Mouse (Mus musculus) left cerebral cortex, postnatal 4 days (tissue): ENCODE results near the gene Hnf1a. TPM values are rescaled to one million over a fixed set of nuclear protein-coding genes. Genes with fewer than 3 reads are reported as not detected.

ENCODE experiments used
- DNase-seq: peaks from one replicate; pipeline ENCODE4 v3.0.0-alpha.2; 2022
- intact Hi-C: fragments of 180-260 bp; cut with DNase I; formaldehyde crosslinking; loops from one replicate; pipeline ENCODE4 v1.15.1; 2025
- total RNA-seq, 2 experiments: library from RNA; stranded (reverse); gene quantifications; 2 replicates each; pipeline ENCODE4 v1.2.3; 2021

Gene Hnf1a
- total RNA-seq, 2 experiments from 2014 or later: not detected

DNA sequence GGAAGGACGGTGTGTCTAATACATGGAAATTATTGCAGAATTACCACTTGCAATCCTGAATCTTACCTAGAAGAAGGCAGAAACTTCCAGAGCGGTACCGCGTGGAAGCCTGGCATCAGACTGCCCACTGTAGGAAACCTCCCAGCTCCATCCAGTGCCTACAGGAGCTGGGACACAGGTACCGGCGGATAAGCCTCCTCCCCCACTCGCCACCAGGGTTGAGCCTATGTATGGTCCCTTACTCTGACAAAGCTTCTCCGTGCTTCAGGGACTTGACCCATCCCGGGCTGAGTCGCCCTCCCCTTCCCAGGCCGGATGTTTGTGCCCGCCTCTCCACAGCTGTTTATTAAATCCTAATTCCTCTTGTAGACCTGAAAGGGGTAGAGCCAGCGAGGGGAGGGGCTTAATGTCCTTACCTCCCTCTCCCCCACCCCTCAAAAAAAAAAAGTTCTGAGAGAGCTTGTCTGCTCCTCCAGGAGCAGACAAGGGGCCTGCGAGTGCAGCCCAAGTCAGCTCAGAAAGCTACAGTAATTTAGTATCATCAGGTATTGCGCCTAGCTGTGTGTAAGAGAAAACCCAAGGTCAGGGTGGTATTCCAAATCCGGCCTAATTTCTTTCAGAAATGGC is 9.3 kb upstream of the Hnf1a start:
- intact Hi-C loops: no loop called here
- no peak for DNase-seq

DNA sequence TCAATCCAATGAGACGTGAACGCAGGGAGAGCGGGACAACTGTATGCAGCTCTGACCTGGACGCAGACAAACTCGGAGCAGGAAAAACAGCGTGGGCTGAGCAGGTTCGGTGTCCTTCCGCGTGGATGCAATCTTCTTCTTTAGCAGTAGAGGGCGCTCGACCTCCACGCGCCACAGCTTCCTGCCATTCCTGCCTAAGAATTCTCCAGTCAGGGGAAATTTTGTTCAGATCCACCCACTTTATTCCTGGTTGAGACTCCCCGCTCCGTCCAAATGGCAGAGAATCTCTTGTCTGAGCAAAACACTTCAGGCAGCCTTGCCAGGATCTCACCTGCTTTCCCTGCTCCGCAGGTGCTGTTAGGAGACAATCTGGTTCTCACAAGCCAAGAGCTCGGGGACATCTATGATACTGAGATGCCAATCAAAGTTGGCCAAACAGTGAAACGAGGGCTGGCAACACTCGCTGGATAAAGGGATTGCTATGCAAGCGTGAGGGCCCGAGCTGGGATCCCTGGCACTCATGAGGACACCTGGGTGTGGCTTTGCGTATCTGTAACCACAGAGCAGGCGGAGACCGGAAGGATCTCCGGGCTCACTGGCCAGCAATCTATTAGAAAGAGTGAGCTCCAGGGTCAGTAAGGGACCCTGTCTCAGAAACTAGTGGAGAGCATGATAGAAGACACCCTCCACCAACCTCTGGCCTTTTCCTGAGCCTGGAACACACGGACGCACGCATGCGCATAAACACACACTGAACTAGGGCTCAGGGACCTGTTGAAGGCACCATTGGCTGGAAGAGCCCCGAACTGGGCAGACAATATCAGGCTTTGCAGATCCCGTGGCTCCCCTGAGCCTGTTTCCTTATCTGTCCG is 8.6 kb upstream of the Hnf1a start:
- peak; percentile 60 for DNase-seq
- intact Hi-C loops: loop anchor here (2.0 kb wide), 1 partner anchor 103 kb away; no protein-coding TSS in a partner anchor

DNA sequence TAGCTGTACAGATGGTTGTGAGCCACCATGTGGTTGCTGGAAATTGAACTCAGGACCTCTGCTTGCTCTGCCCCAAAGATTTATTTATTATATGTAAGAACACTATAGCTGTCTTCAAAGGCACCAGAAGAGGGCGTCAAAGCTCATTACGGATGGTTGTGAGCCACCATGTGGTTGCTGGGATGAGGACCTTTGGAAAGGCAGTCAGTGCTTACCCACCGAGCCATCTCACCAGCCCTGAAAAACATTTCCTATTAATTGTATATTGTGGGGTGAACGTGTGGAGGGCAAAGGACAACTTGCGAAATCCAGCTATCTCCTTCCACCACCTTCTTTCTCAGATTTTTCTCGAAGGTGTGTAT is 8.0 kb upstream of the Hnf1a start:
- intact Hi-C loops: loop anchor here (2.0 kb wide), 1 partner anchor 104 kb away; no protein-coding TSS in a partner anchor

DNA sequence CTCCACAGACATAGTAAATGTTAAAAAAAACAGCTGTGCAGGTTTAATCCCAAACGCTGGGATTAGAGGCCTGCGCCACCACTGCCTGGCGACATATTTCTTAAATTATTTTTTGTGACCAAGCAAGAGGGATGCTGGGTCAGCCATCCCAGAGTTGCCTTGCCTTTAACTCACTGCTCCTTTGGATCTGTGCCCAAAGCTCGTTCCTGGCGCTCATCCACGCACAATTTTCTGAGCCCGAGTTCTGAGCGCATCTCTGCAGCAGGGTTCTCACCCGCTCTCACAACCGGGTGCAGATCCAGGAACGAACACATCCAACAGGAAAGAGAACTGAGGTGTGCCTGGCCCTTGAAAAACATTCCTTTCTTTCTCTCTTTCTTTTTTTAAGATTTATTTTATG is 7.6 kb upstream of the Hnf1a start:
- peak; percentile 35 for DNase-seq
- intact Hi-C loops: loop anchor here (2.0 kb wide), 1 partner anchor 104 kb away; no protein-coding TSS in a partner anchor

More for the DNA sequence above, 8.0 kb upstream of the Hnf1a start:
- no peak for DNase-seq

DNA sequence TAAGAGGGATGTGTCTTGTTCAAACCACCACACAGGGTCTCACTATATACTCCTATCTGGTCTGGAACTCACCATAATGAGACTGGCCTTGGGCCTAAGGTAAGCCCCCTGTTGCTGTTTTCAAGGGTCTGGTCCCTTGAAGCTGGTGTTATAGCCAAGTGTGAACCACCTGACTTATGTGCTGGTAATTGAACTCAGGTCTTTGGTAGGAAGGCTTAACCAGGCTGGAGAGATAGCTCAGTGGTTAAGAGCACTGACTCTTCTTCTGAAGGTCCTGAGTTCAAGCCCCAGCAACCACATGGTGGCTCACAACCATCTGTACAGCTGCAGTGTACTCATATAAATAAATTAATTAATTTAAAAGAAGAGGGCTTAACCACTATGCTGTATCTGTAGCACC is 6.0 kb upstream of the Hnf1a start:
- intact Hi-C loops: no loop called here
- no peak for DNase-seq

DNA sequence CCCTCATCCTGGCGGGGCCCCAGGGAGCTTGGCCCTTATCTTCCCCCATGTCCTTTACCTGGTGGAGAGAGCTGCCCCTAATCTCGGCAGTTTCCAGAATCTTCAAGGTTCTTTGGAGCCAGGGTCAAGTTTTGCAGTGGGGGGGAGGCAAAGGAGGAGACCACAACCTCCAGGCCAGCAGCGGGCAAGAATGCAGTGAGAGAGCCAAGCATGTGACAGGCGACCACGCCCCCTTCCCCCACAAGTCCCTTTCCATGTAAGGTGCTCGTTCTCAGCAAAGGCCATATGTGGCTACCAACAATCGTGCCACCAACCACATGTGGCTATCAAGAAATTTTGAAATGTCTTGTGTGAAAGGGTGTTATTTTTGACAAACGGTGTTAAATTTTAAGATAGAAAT is 2.2 kb upstream of the Hnf1a start:
- no peak for DNase-seq
- intact Hi-C loops: no loop called here

DNA sequence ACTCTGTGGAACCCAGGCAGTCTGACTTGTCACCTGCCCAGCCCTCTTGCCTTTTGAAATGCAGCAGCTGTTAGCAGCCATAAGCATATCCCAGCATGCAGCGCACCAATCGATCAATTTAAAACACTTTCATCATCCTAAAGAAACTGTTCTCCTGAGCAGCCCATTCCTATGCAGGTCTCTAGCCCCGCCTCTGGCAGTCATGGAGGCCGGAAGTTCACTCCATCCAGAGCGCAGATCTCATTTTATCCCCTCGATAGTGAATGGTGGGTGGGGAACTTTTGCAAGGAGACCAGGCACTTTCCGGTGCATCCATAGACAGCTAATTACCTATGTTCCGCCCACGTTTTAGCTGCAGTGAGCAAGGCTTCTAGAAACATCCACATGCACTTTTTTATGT is 1.3 kb upstream of the Hnf1a start:
- intact Hi-C loops: no loop called here
- DNase-seq: no peak

DNA sequence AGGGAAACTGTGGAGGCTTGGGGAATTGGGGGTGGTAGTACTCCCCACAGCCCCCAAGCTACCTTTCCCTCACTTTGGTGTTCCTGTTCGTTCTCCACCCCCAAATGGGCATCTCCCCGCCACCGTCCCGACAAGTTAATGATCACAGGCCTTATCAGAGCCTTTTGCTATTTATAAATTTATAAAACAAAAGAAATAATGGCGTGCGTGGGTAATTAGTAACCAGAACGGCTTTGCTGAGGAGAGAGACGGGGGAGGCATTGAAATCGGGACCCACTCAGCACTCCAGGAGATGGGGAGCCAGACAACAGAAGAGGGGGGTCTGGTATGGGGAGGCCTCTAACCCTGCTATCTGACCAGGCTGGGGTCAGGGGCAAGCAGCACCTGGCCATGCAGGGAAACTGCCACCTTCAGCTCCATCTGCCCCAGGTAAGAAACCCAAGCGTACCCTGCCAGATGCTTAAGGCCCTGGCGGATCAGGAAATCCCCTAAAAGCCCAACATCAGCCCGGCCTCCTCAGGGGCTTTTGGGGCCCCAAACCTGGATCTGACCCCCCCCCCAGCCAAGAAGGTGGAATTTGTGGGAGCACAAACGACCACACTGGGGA is 1.2 kb downstream of the Hnf1a start:
- no peak for DNase-seq
- intact Hi-C loops: no loop called here

DNA sequence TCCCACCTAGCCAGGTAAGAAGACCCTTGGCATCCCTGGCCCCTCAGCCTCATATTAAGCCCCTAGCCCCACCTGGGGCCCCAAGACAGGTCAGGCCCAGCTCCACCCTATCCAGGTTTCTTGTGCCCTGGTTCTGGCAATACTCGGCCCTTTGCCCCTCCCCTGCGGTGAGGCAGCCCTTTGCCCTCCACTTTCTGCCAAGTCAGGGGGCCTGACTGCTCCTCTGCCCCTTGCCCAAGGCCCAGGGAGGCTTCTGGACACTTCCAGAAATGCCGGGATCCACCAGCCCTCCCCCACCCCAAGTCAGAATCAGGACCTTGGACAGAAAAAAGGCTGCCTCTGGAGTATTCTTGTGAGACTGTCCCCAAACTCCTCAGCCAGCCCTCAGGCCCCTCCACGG is 1.8 kb downstream of the Hnf1a start:
- intact Hi-C loops: no loop called here
- DNase-seq: no peak

DNA sequence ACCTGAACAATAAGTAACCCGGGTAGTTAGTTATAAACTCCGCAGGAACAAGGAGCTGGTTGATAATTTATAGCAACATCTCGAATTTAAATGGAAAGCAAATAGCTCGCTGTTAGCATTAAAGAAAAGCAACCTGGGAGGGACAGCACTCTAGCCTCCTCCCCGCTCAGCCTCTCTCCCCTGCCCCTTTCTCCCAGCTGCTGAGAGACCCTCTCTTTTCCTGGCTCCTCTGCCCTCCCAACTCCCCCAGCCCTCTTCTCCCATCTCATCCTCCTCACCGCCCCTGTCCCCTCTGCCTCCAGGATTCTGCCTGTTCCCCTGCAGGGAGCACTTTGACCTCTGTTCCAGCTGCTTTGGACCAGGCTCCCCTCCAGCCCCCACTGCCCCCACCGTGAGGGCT is 2.2 kb downstream of the Hnf1a start:
- DNase-seq: no peak
- intact Hi-C loops: no loop called here

DNA sequence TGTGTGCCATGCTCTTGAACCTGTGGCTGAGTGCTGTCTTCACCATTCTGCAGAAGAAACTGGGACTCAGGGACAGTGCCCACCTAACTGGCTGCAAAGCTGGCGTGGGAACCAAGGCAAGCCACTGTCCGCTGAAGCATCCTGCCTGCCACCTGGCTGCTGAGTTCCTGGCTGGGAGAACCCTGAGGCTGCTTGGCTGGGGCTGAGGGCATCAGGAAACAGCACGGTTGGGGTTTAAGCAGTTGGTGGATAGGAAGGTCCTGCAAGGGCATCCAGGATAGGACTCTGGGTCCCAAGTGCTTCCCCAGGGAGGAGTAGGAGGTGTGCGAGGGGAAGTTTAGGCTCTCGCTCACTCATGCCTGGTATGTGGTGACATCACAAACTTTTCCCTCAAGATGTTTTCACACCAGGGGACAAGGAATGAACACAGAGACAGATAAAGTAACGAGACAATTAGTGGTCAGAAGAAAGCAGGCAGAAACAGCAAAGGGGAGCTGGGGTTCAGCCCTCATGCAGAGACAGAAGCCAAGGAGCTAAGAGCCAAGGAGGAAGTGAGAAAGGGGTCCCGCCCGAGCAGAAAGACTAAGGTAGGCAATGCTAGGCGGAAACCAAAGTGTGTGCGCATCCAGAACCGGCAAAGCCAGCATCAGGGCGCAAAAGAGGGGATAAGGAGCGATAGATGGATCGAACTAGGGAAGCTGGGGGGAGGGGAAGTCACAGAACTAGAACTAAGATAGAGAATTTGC is 3.2 kb downstream of the Hnf1a start:
- DNase-seq: no peak
- intact Hi-C loops: no loop called here

DNA sequence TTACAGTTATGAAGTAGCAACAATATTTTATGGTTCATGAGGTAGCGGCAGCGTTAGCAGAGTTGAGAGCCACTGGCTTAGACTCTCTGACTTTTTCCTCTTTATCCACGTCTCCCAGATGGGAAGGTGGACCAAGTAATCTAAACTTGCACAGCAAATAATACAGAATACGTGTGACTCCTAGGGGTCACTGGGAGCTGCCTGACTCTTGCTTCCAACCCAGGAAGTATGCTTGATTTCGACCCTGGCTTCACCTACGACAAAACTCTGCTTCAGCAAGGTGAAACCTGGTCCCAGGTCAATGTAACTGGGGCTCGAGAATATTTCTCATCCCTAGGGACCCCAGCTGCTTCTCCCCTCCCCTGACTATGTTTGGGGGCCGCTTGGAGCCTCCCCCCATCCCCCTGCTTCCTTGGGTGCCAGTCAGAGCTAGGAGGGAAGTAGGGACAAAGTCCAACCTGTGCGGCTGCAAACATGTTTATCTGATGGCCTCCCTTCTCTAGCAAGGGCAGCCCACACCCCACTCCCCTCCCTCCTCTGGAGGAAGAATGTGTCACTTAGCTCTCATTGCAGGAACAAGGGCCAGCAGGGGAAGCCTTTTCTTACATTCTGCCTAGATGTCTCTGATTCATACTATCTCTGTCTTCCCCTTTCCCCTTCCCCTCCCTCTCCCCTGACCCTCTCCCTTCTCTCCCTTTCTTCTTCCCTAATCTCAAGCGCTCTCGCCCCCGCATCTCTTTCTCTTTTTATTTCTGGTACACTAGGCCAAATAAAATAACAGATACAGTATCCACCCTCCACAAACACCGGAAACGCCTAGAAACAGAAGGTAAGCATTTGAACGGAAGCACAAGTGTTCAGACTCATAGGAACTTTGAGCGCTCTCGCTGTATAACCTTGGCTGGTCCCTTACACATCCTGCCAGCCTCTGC is 5.7 kb downstream of the Hnf1a start:
- DNase-seq: no peak

DNA sequence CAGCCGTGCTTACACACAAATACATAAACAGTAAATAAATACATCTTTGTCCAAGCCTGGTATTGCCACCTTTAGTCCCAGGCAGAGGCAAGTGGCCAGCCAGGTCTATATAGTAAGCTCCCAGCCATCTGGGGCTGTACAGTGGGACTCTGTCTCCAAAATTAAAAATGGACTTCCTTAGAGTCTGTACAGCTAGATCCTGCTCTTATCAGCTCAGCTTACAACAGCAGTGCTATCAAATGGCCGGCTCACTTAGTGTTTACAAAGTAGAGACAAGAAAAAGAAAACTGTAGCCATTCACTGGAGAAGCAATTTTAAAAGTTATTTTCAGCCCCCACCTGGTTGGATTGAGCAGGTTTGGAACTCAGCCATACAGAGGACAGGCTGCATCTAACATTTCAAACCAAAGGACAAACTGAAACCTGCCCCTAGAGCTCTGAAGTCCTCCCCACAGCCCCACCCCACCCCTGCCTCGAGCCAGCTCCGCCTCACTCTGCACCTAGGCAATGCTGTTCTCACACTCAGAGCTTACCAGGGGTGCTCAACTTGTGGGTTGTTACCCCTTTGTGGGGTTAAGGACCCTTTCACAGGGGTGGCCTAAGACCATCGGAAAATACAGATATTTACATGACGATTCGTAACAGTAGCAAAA is 6.5 kb downstream of the Hnf1a start:
- intact Hi-C loops: no loop called here
- DNase-seq: no peak

More for the DNA sequence above, 5.7 kb downstream of the Hnf1a start:
- intact Hi-C loops: no loop called here

DNA sequence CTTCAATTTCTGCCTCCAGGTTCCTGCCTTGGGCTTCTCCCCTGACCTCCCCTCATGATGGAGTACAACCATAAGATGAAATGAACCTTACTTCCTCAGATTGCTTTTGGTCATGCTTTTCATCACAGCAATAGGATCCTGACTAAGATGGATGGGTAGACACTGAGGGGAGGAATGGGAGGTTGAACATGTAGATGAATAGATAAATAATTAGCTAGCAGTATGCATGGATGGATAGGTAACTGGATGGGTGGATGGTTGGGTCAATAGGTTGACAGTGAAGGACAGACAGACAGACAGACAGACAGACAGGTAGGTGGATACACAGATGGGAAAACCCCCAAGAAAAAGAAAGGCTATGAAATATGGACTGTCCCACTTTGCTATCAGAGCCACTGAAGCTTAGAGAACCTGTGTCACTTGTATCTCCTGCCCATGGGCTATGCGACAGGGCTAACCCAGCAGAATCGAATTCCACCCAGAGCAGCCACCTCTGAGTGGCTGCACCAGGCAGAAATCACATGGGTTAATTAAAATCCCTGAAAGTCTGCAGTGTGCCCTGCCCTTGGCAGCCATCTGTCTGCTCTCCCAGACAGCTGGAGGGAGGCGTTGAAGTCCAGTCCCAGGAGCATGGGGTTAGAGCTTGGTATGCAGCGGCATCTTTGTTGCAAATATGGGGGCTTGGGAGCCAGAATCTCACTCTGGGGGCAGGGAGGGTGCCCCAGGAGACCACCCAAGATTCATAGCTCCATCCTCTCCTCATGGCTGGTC is 9.1 kb downstream of the Hnf1a start:
- intact Hi-C loops: no loop called here
- no peak for DNase-seq

DNA sequence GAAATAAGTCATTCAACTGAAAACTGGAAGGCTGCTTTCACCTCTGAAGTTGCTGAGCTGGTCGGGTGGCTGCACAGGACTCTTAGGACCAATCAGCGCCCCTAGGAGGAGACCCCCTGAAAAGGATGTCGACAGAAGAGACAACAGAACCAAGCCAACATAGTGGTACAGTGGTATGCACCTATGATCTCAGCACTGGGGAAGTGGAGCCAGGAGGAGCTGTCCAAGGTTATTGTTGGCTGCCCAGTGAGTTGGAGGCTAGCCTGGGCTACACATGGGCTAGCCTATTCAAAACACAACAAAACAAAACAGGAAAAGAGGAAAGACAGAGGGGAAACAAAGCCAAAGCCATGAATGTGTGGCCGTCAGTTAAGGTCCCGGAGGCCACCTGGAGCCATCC is 12.8 kb downstream of the Hnf1a start:
- no peak for DNase-seq
- intact Hi-C loops: no loop called here

DNA sequence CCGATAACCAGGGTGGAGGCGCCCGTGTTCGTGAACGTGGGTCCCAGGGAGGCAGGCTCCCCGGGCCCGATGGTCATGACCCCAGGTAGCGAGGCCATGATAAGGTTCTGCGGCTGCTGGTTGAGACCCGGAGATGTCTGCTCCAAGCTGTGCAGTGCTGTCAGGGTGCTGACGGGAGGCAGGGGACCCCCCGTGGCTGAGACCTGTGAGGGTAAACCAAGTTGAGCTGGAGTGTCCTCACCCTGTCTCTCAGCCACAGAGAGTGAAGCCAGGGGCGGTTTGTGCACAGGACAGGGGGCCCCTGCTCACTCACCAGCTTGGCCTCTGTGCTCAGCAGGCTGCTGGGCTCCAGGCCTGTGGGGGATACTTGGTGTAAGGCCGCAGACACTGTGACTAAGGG is 17.6 kb downstream of the Hnf1a start:
- intact Hi-C loops: no loop called here
- no peak for DNase-seq

DNA sequence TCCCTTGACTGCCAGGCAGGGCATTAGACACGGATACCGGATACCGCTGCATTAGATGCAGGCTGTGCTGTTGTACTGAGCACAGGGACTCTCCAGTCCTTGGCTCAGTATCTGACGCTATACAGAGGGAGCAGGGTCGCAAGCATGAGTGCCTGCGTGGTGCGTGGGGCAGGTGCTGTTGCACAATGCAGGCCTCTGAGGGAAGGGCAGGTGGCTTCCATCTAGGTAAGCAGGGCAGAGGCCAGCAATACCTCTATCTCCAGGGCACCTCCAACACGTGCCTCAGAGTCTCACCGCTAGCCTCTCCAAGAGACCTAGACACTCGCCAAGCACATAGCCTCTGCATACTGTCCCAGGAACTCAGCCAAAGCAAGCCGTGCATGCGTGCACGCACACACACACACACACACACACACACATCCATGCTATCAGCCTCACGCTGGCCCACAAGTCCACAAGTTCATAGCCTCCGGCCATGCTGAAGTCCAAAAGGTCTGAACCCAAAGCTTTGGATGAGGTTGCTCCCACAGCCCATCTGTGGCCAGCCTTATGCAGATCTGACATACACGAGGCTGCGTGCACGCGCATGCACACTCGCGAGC is 19.5 kb downstream of the Hnf1a start:
- intact Hi-C loops: no loop called here
- DNase-seq: no peak

DNA sequence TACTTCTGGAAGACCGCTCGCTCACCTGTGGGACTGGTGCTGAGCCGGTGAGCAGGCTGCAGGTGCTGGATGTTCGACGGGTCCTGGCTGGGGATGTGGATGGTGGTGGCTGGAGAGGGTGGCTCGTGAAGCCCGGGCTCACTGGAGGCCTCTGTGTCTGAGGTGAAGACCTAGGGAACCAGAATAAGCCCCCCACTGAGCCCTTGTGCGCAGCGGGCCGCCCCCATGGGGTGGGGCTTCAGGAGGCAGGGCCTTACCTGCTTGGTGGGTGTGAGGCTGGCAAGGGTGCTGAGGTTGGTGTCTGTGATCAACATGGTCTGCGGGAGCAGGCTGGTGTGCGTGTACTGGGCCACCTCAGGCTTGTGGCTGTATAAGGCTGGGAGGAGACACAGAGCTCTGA is 20.2 kb downstream of the Hnf1a start:
- intact Hi-C loops: no loop called here
- no peak for DNase-seq
